ENCODE assay signal across 8 mouse cellular contexts in genomic region chr12:89811815-89812549, GRCm38 (mm10).
DNase-seq lines count a peak whose midpoint lies in the region; ATAC-seq and TF ChIP-seq lines count a peak whose summit lies in the region.

No protein-coding gene starts in this region.

- peak; percentile 93 for ATAC-seq in hindbrain, embryonic 13.5 days (ENCODE audit: low FRiP score)
- ATAC-seq in lung, embryonic 14.5 days (ENCODE audit: insufficient read depth): peak; percentile 100

- H3K9me3 ChIP-seq in ES-E14 (ENCODE audit: control insufficient read depth, insufficient read depth, low read depth, low read length): no peaks in the 10 kb centered on the region
- H3K9me3 ChIP-seq in hindbrain, embryonic 13.5 days: no peaks in the 10 kb centered on the region
- no peaks in the 10 kb centered on the region for H3K9me3 ChIP-seq in lung, embryonic 14.5 days (ENCODE audit: low read depth, low read length)

- no peaks in the 10 kb centered on the region; a peak in 1 of 4 replicates for H3K4me1 ChIP-seq in ES-E14 (ENCODE audit: control insufficient read depth in 2 of 2, insufficient read depth in 2 of 2, low read length in 2 of 2, poor library complexity in 1 of 2)
- H3K4me1 ChIP-seq in hindbrain, embryonic 13.5 days (replicated peaks): peaks cover 50% of the 10 kb centered on the region
- 0 out of 2 replicates have a peak, but pooled peaks cover 2% of the 10 kb centered on the region for H3K4me1 ChIP-seq in lung, embryonic 14.5 days (ENCODE audit: insufficient read depth)

- H3K27me3 ChIP-seq in hindbrain, embryonic 13.5 days: peaks cover 8% of the 10 kb centered on the region
- peaks cover 4% of the 10 kb centered on the region; the same call in 1 of the 2 replicates for H3K27me3 ChIP-seq in lung, embryonic 14.5 days (ENCODE audit: insufficient read depth, low read length)

- under 1% methylated on average over 36 of the region's 36 CpGs for WGBS in hindbrain, embryonic 13.5 days
- under 1% methylated on average over 36 of the region's 36 CpGs for WGBS in lung, embryonic 14.5 days

- H3K9ac ChIP-seq in ES-E14 (ENCODE audit: insufficient read depth, low read depth, low read length, poor library complexity, severe bottlenecking): peak overlapping the region; percentile 51; the same call in 1 of the 2 replicates
- H3K9ac ChIP-seq in hindbrain, embryonic 13.5 days: peak overlapping the region; percentile 72
- H3K9ac ChIP-seq in lung, embryonic 14.5 days: peak overlapping the region; percentile 51

- peak overlapping the region; percentile 67 to 89 for H3K4me3 ChIP-seq in ES-E14 (ENCODE audit: insufficient read depth in 1 of 2, low read depth in 1 of 2, low read length in 2 of 2, poor library complexity in 1 of 2, severe bottlenecking in 1 of 2)
- H3K4me3 ChIP-seq in hindbrain, embryonic 13.5 days: peak overlapping the region; percentile 49
- H3K4me3 ChIP-seq in lung, embryonic 14.5 days (ENCODE audit: low read depth, low read length): peak overlapping the region; percentile 41

- no peak overlapping the region for H3K27ac ChIP-seq in ES-E14 (ENCODE audit: insufficient read depth, low read depth, low read length, poor library complexity, severe bottlenecking)
- H3K27ac ChIP-seq in hindbrain, embryonic 13.5 days: peak overlapping the region; percentile 75
- H3K27ac ChIP-seq in lung, embryonic 14.5 days (ENCODE audit: low read depth): 0 out of 2 replicates have a peak overlapping the region, but pooled peaks have one; percentile 15

- H3K36me3 ChIP-seq in ES-E14 (ENCODE audit: control insufficient read depth, insufficient read depth, low read length, poor library complexity, severe bottlenecking): no peaks in the 10 kb centered on the region
- no peaks in the 10 kb centered on the region for H3K36me3 ChIP-seq in hindbrain, embryonic 13.5 days
- H3K36me3 ChIP-seq in lung, embryonic 14.5 days (ENCODE audit: insufficient read depth): no peaks in the 10 kb centered on the region

- in situ Hi-C loops in ES-E14 (cut with MboI; ENCODE audit: low sequenced_read_pairs in 2 of 2, unreplicated experiment in 2 of 2): no loop called here

- DNase-seq in ES-E14 (ENCODE audit: low read depth, low spot score): peak; percentile 80
- DNase-seq in cerebellum, postnatal 14 days: peak; percentile 87 to 90
- peak; percentile 57 to 65 for DNase-seq in frontal cortex, postnatal 14 days (ENCODE audit: low spot score in 2 of 2)
- DNase-seq in layer of hippocampus, postnatal 10 days (ENCODE audit: low spot score in 2 of 2): peak; percentile 60 to 67
- DNase-seq in lung, embryonic 14.5 days: peak; percentile 90
- peak; percentile 59 for DNase-seq in ovary, adult 18-20 months (ENCODE audit: low spot score)
- DNase-seq in urinary bladder, postnatal 25 days (ENCODE audit: low spot score): peak; percentile 24

- TF ChIP-seq CTCF in lung, embryonic 14.5 days (IDR thresholded peaks at IDR 0.05; ENCODE audit: low read depth): peak; percentile 18; the same call in 1 of the 2 replicates

- H3K4me2 ChIP-seq in hindbrain, embryonic 13.5 days: peak overlapping the region; percentile 81
- H3K4me2 ChIP-seq in lung, embryonic 14.5 days: peak overlapping the region; percentile 86

TF ChIP-seq in ES-E14, 5 proteins besides CTCF, POLR2A, EP300 and RAD21:
- TF ChIP-seq HCFC1 (IDR thresholded peaks at IDR 0.05; ENCODE audit: borderline replicate concordance, insufficient read depth, low read length): no peak
- no peak for TF ChIP-seq MAFK (IDR thresholded peaks at IDR 0.05; ENCODE audit: insufficient read depth, low read depth, low read length)
- TF ChIP-seq ZNF384 (IDR thresholded peaks at IDR 0.05; ENCODE audit: low read depth, low read length): no peak
- TF ChIP-seq CHD2 (IDR thresholded peaks at IDR 0.05; ENCODE audit: low read depth, low read length): no peak
- no peak for TF ChIP-seq ZC3H11A (IDR thresholded peaks at IDR 0.05; ENCODE audit: borderline replicate concordance, low read depth, low read length)

Comparison
In these comparisons a context has a peak if more than half of its experiments do, and no peak if none do; other contexts are left out.
1. DNase-seq: peak in every context shown above with its lines; median percentile 90 in lung, embryonic 14.5 days; 88 in cerebellum, postnatal 14 days; 80 in ES-E14; 64 in layer of hippocampus, postnatal 10 days; 61 in frontal cortex, postnatal 14 days; 59 in ovary, adult 18-20 months; 24 in urinary bladder, postnatal 25 days.